Mouse (Mus musculus): Measurements from ENCODE around the gene Mettl7a2. TPM values are rescaled to one million over a fixed set of nuclear protein-coding genes. Genes with fewer than 3 reads are reported as not detected.
A peak's percentile ranks its signal among the peaks of the same experiment; 100 is the strongest.
"Not testable (repeated sequence)": the region's sequence is repeated elsewhere in the genome, so short reads cannot be mapped to it uniquely, and the experiment has no call there.

Gene Mettl7a2
- polyA plus RNA-seq, 1 experiment from 2014 or later = not detected

DNA sequence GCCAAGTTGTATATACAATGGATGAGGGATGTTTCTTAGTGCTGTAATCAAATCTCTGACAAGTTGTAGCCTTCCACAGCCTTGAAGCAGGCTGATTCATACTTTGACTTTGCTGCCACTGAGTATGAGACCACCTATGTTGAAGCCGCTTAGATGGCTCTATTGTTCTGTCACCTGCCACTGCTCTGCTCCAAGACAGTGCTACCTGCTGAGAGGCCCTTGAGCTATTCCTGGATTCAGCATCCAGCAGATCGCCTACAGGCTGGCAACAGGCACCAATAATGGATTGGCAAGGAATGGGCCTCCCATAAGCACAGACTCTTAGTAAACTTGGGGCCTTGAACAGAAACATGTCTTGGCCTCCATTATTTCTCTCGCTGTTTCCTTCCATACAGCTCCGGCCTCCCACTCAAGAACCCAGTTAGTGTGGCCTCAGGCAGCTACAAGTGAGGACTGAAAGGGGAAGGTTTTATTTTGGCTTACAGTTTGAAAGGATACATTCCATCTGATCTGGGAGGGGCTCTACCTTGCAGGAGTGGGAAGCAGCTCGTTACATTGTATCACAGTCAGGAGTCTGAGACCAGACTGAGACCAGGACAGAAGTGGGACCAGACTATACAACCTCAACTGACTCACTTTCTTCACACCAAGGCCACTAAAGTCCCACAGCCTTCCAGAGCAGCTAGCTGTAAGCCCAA is 38.4 kb upstream of the Mettl7a2 start:
- Histone ChIP-seq H3K4me1 (ENCODE audit: insufficient read depth) (no peaks in the 10 kb centered on the region), H3K27me3 (ENCODE audit: insufficient read depth, low read length) (no peaks in the 10 kb centered on the region), H3K36me3 (ENCODE audit: insufficient read depth) (no peaks in the 10 kb centered on the region), H3K4me2 (no peak overlapping the region), H3K4me3 (ENCODE audit: low read depth, low read length) (no peak overlapping the region), H3K9ac (no peak overlapping the region), H3K27ac (ENCODE audit: low read depth) (no peak overlapping the region), H3K9me3 (ENCODE audit: low read depth, low read length) (no peaks in the 10 kb centered on the region)
- WGBS = 88% methylated on average over 5 of the region's 5 CpGs
- TF ChIP-seq CTCF (IDR thresholded peaks at IDR 0.05; ENCODE audit: low read depth) = no peak
- ATAC-seq (ENCODE audit: insufficient read depth) (no peak), DNase-seq (no peak)

DNA sequence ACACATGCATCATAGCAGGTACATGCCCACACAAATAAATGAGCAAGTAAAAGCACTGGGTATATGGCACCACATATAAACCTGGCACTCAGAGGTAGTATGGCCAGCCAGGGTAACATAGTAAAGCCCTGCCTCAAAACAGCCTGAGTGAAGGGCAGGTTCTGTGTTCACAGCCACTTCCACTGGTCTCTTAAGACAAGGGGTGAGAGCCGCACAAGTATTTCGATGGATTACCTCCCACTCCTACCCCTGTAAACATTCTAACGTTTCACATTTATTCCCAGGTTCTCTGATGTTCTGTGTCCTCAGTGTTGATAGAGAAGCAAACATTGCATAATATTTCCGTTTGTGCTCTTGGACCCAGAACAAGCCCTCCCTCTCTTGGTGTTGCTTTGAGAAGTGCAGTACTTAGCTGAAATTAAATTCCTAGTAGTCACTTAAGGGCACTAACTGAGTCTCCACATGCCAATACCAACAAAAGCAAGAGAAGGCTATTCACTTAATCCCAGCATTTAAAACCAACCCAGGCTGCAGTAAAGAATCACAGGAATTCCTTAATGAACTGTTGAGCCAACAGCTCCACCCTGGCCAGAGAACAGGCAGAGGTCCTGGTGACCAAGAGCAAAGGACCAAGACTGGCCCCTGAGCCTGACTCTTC is 34.9 kb upstream of the Mettl7a2 start:
- not testable (repeated sequence) for H3K27ac ChIP-seq (ENCODE audit: low read depth); H3K9me3 ChIP-seq (ENCODE audit: low read depth, low read length)

DNA sequence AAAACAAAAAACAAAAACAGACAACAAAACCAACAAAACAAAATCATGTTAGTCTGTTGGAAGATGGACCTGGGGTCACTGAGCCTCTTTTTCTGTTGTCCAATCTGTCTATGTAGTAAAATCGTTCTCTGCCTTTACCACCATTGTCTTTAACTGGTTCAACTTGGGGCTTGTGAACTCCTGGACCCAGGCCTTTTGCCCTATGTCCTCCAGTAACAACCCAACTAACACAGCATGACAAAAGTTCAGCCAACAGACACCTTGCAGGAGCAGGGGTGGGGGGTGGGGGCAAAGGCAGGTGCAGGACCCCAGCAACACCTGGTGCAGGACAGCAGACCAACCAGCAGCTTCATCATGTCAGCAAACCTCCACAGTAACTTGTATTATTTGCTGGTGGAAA is 33.1 kb upstream of the Mettl7a2 start:
- Histone ChIP-seq H3K4me3 (ENCODE audit: low read depth, low read length) (no peak overlapping the region), H3K9ac (no peak overlapping the region), H3K4me2 (no peak overlapping the region), H3K9me3 (ENCODE audit: low read depth, low read length) (no peaks in the 10 kb centered on the region), H3K27ac (ENCODE audit: low read depth) (no peak overlapping the region), H3K4me1 (ENCODE audit: insufficient read depth) (no peaks in the 10 kb centered on the region), H3K36me3 (ENCODE audit: insufficient read depth) (no peaks in the 10 kb centered on the region), H3K27me3 (ENCODE audit: insufficient read depth, low read length) (no peaks in the 10 kb centered on the region)
- WGBS = 80% methylated on average over 1 of the region's 1 CpGs
- DNase-seq (no peak), ATAC-seq (ENCODE audit: insufficient read depth) (no peak)
- TF ChIP-seq CTCF (IDR thresholded peaks at IDR 0.05; ENCODE audit: low read depth) = no peak

More for the DNA sequence above, 34.9 kb upstream of the Mettl7a2 start:
- not testable (repeated sequence) for H3K4me1 ChIP-seq (ENCODE audit: insufficient read depth); H3K4me2 ChIP-seq; H3K36me3 ChIP-seq (ENCODE audit: insufficient read depth); H3K27me3 ChIP-seq (ENCODE audit: insufficient read depth, low read length); H3K4me3 ChIP-seq (ENCODE audit: low read depth, low read length); H3K9ac ChIP-seq
- ATAC-seq (ENCODE audit: insufficient read depth) (peak; percentile 75), DNase-seq (peak; percentile 68)
- 34% methylated on average over 4 of the region's 4 CpGs for WGBS

DNA sequence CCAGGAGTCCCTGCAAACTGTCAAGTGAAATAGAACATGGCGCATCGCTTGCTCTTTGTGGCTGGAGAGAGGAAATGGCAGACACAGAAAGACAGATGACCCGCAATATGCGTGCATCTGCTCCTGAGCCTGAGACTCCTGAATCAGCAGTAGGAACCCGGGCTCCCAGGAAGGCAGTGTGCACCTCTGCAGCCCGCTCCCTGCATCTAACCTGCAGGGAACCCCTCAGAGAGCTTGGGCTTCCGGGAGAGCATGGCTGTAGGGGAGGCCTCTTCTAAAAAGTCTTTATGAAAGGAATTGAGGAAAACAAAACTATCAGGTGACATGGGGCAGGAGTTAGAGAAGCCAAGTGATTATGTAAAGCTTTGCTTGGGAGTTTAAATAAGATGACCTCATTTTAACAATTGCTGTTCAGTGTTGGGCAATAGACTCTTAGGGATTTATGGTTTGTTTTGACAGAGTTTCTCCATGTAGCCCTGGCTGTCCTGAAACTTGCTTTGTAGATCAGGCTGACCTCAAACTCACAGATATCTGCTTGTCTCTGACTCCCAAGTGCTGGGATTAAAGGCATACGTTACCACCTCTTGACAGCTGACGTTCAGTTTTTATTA is 32.6 kb upstream of the Mettl7a2 start:
- H3K36me3 ChIP-seq (ENCODE audit: insufficient read depth) = no peaks in the 10 kb centered on the region
- H3K4me3 ChIP-seq (ENCODE audit: low read depth, low read length) = no peak overlapping the region
- WGBS = 47% methylated on average over 9 of the region's 9 CpGs
- H3K27ac ChIP-seq (ENCODE audit: low read depth) = no peak overlapping the region
- H3K4me1 ChIP-seq (ENCODE audit: insufficient read depth) = no peaks in the 10 kb centered on the region
- DNase-seq (no peak), ATAC-seq (ENCODE audit: insufficient read depth) (no peak)
- no peaks in the 10 kb centered on the region for H3K9me3 ChIP-seq (ENCODE audit: low read depth, low read length)
- H3K27me3 ChIP-seq (ENCODE audit: insufficient read depth, low read length) = no peaks in the 10 kb centered on the region
- no peak overlapping the region for H3K9ac ChIP-seq
- TF ChIP-seq CTCF (IDR thresholded peaks at IDR 0.05; ENCODE audit: low read depth) = no peak
- H3K4me2 ChIP-seq = no peak overlapping the region

DNA sequence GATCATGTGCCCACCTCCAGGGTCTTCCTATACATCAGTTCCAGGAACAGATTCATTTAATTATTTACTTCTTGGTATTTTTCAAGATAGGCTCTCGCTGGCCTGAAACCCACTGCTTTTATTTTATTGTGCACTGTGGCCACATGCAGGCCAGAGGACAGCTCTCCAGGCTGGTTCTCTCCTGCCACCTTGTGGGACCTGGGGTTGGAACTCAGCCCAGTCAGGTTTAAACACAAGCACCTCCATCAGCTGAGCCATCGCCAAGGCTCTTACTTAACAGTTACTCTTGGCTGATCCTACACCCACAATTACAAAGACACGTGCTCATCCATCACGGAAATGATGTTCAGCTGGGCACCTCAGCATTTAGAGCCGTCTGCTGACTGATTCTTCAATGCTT is 31.9 kb upstream of the Mettl7a2 start:
- Histone ChIP-seq H3K4me3 (ENCODE audit: low read depth, low read length) (no peak overlapping the region), H3K4me1 (ENCODE audit: insufficient read depth) (no peaks in the 10 kb centered on the region), H3K36me3 (ENCODE audit: insufficient read depth) (no peaks in the 10 kb centered on the region), H3K4me2 (no peak overlapping the region), H3K9ac (no peak overlapping the region), H3K9me3 (ENCODE audit: low read depth, low read length) (no peaks in the 10 kb centered on the region), H3K27ac (ENCODE audit: low read depth) (no peak overlapping the region), H3K27me3 (ENCODE audit: insufficient read depth, low read length) (no peaks in the 10 kb centered on the region)
- peak; percentile 57 for TF ChIP-seq CTCF (IDR thresholded peaks at IDR 0.05; ENCODE audit: low read depth)
- DNase-seq = peak; percentile 63
- WGBS = 42% methylated on average over 5 of the region's 5 CpGs
- no peak for ATAC-seq (ENCODE audit: insufficient read depth)

DNA sequence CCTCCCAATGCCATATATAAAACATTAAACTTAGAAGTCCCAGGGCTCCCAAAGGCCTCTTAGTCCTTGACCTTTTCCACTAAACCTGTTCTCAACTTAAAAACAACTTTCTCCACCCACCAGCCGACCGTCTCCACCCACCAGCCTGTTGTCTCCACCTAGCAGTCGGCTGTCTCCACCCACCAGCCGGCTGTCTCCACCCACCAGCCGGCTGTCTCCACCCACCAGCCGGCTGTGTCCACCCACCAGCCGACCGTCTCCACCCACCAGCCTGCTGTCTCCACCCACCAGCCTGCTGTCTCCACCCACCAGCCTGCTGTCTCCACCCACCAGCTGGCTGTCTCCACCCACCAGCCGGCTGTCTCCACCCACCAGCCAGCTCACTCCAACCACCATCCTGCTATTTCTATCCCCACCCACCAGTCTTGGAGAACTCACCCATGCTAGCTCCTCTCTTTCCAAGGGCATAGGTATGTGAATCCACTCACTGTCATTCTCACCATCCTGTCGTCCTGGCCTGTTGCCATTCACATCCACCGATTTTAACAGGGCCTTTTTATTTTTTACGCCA is 28.9 kb upstream of the Mettl7a2 start:
- H3K27me3 ChIP-seq (ENCODE audit: insufficient read depth, low read length) = no peaks in the 10 kb centered on the region
- 67% methylated on average over 12 of the region's 12 CpGs for WGBS
- H3K4me2 ChIP-seq = no peak overlapping the region
- ATAC-seq (ENCODE audit: insufficient read depth) (no peak), DNase-seq (no peak)
- H3K9ac ChIP-seq = no peak overlapping the region
- no peak overlapping the region for H3K4me3 ChIP-seq (ENCODE audit: low read depth, low read length)
- H3K27ac ChIP-seq (ENCODE audit: low read depth) = no peak overlapping the region
- H3K4me1 ChIP-seq (ENCODE audit: insufficient read depth) = no peaks in the 10 kb centered on the region
- no peaks in the 10 kb centered on the region for H3K36me3 ChIP-seq (ENCODE audit: insufficient read depth)
- H3K9me3 ChIP-seq (ENCODE audit: low read depth, low read length) = no peaks in the 10 kb centered on the region
- no peak for TF ChIP-seq CTCF (IDR thresholded peaks at IDR 0.05; ENCODE audit: low read depth)

DNA sequence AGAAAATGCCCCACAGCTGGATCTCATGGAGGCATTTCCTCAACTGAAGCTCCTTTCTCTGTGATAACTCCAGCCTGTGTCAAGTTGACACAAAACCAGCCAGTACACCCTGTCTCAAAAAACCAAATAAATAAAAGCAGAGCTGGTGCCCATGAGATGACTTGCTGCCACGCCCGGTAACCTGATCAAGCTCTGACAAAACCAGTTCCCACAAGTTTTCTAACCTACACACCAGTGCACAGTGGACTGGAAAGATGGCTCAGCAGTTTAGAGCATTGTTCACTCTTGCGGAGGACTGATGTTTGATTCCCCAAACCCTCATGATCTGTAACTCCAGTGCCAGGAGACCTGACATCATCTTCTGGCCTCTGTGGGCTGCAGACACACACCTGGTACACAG is 27.8 kb upstream of the Mettl7a2 start:
- no peak for TF ChIP-seq CTCF (IDR thresholded peaks at IDR 0.05; ENCODE audit: low read depth)
- DNase-seq (no peak), ATAC-seq (ENCODE audit: insufficient read depth) (no peak)
- Histone ChIP-seq H3K4me2 (no peak overlapping the region), H3K4me3 (ENCODE audit: low read depth, low read length) (no peak overlapping the region), H3K27me3 (ENCODE audit: insufficient read depth, low read length) (no peaks in the 10 kb centered on the region), H3K9me3 (ENCODE audit: low read depth, low read length) (no peaks in the 10 kb centered on the region), H3K9ac (no peak overlapping the region), H3K4me1 (ENCODE audit: insufficient read depth) (no peaks in the 10 kb centered on the region), H3K36me3 (ENCODE audit: insufficient read depth) (no peaks in the 10 kb centered on the region), H3K27ac (ENCODE audit: low read depth) (no peak overlapping the region)
- whole genome bisulfite sequencing = 87% methylated on average over 3 of the region's 3 CpGs

DNA sequence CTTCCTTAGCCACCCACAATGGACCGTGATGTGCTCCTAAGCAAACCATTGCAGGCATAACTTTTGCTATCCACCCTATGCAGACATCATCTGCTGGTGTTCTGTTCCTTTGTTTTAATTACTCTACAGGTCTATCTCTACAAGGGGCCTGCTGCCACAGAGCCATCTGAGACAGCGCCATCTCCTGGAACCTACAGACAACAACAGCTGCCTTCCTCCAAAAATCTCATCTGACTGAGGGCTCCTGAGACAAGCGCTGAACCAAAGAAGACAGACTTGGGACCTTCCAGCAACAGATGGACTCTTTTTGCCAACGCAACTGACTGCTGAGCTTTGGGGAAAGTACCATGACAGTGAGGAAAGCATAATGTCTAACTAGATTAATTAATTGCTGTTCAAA is 24.9 kb upstream of the Mettl7a2 start:
- WGBS = 68% methylated on average over 3 of the region's 4 CpGs
- H3K4me3 ChIP-seq (ENCODE audit: low read depth, low read length); ATAC-seq (ENCODE audit: insufficient read depth); H3K36me3 ChIP-seq (ENCODE audit: insufficient read depth); H3K9ac ChIP-seq; H3K4me2 ChIP-seq; H3K27ac ChIP-seq (ENCODE audit: low read depth); H3K4me1 ChIP-seq (ENCODE audit: insufficient read depth); DNase-seq; H3K9me3 ChIP-seq (ENCODE audit: low read depth, low read length); H3K27me3 ChIP-seq (ENCODE audit: insufficient read depth, low read length): not testable (repeated sequence)

DNA sequence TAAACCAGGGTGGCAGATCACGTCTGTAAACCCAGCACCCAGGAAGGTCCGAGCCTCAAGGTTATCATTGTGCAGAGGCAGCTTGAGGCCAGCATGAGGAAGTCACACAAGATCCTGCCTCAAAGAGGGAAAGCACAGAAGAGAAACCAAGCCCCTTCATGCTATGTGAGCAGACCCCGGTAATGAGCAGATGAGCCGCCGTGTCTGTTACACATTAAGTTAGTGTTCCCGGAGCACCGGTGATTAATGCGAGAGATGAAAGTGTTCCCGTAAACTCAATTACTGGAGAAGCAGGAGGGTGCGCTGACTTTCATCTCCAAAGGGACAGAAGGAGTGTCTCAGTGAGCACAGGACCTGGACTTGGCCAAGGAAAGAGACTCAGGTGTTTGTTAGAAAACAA is 23.7 kb upstream of the Mettl7a2 start:
- not testable (repeated sequence) for H3K4me3 ChIP-seq (ENCODE audit: low read depth, low read length); H3K27ac ChIP-seq (ENCODE audit: low read depth); H3K36me3 ChIP-seq (ENCODE audit: insufficient read depth); H3K27me3 ChIP-seq (ENCODE audit: insufficient read depth, low read length); DNase-seq; H3K9ac ChIP-seq; ATAC-seq (ENCODE audit: insufficient read depth); H3K9me3 ChIP-seq (ENCODE audit: low read depth, low read length); H3K4me2 ChIP-seq; H3K4me1 ChIP-seq (ENCODE audit: insufficient read depth)
- 63% methylated on average over 10 of the region's 10 CpGs for WGBS

All from lung, embryonic 14.5 days (tissue).